Mouse (Mus musculus): ENCODE measurements at regions not wholly inside any gene's neighbourhood (a gene's known extent, or its start where the extent isn't known, plus 50 kb on each side); places are given as distances from the start of the nearest gene placed in this dataset.

GRCm38 (mm10) chr5:80484676-80485075 is 535.3 kb upstream of the Adgrl3 start:
- in situ Hi-C loops (cut with MboI, MseI), result no loop called here

GRCm38 (mm10) chr5:80488332-80488731 is 531.6 kb upstream of the Adgrl3 start:
- in situ Hi-C loops (cut with MboI, MseI), result no loop called here

GRCm38 (mm10) chr5:80508672-80509071 is 511.3 kb upstream of the Adgrl3 start:
- in situ Hi-C loops (cut with MboI, MseI), result no loop called here

- in situ Hi-C loops (cut with MboI, MseI), result loop anchor here (10.0 kb wide), 1 partner anchor 485 kb away; no protein-coding TSS in a partner anchor
Measured at GRCm38 (mm10) chr5:80539997-80540396, 479.9 kb upstream of the Adgrl3 start.

GRCm38 (mm10) chr5:80551673-80552072 is 468.3 kb upstream of the Adgrl3 start:
- in situ Hi-C loops (cut with MboI, MseI), result no loop called here

GRCm38 (mm10) chr5:80578741-80579140 is 441.2 kb upstream of the Adgrl3 start:
- in situ Hi-C loops (cut with MboI, MseI), result no loop called here

- in situ Hi-C loops (cut with MboI, MseI), result no loop called here
Measured at GRCm38 (mm10) chr5:80611571-80611970, 408.4 kb upstream of the Adgrl3 start.

- in situ Hi-C loops (cut with MboI, MseI), result no loop called here
Measured at GRCm38 (mm10) chr5:80627225-80627624, 392.7 kb upstream of the Adgrl3 start.

- in situ Hi-C loops (cut with MboI, MseI), result no loop called here
Measured at GRCm38 (mm10) chr5:80659043-80659442, 360.9 kb upstream of the Adgrl3 start.

- in situ Hi-C loops (cut with MboI, MseI), result no loop called here
Measured at GRCm38 (mm10) chr5:80659530-80659929, 360.4 kb upstream of the Adgrl3 start.

- in situ Hi-C loops (cut with MboI, MseI), result no loop called here
Measured at GRCm38 (mm10) chr5:80670258-80670947, 349.5 kb upstream of the Adgrl3 start.

GRCm38 (mm10) chr5:80683431-80683830 is 336.5 kb upstream of the Adgrl3 start:
- in situ Hi-C loops (cut with MboI, MseI), result no loop called here

- in situ Hi-C loops (cut with MboI, MseI), result no loop called here
Measured at GRCm38 (mm10) chr5:80700848-80701247, 319.1 kb upstream of the Adgrl3 start.

GRCm38 (mm10) chr5:80704732-80705131 is 315.2 kb upstream of the Adgrl3 start:
- in situ Hi-C loops (cut with MboI, MseI), result no loop called here

- in situ Hi-C loops (cut with MboI, MseI), result no loop called here
Measured at GRCm38 (mm10) chr5:80706645-80707056, 313.3 kb upstream of the Adgrl3 start.

All from T-helper 2 cell (primary cell).